Mouse (Mus musculus) megakaryocyte-erythroid progenitor cell, adult 5-6 weeks (primary cell): ENCODE results near the gene Minpp1. TPM values are rescaled to one million over a fixed set of nuclear protein-coding genes. Genes with fewer than 3 reads are reported as not detected.

Experiments
- total RNA-seq, 2 experiments: library from RNA; stranded (forward) in 1 of 2; stranded (reverse) in 1 of 2; fragments of 200-1000, 215-1000 nt in 1 of 2; fragments of >200 nt in 1 of 2; fragmentation: Nextera tagmentation in 1 of 2; gene quantifications; 2 replicates each; pipeline ENCODE4 v1.2.3; 2014 to 2017

The Minpp1 gene
- total RNA-seq, 2 experiments from 2014 or later, result 210 to 239 TPM

Other genes with a start within 250 kb of the Minpp1 start
- gene Sgms1, start 96.1 kb upstream of the Minpp1 start, total RNA-seq (2014; fragmentation: Nextera tagmentation), result 53.2 and 66.1 TPM in 2 replicates
- 58.5 and 84.8 TPM in 2 replicates for gene Sgms1, start 96.1 kb upstream of the Minpp1 start, total RNA-seq (2017)
- gene Rpl9-ps6, start 19.2 kb upstream of the Minpp1 start, total RNA-seq (2014; fragmentation: Nextera tagmentation), result 149 and 176 TPM in 2 replicates
- gene Rpl9-ps6, start 19.2 kb upstream of the Minpp1 start, total RNA-seq (2017), result 113 and 151 TPM in 2 replicates
- gene Papss2, start 110.0 kb downstream of the Minpp1 start, total RNA-seq (2014; fragmentation: Nextera tagmentation), result 0.82 and 0.96 TPM in 2 replicates
- 0.38 and 0.61 TPM in 2 replicates for gene Papss2, start 110.0 kb downstream of the Minpp1 start, total RNA-seq (2017)